Mouse (Mus musculus) Patski (cell line): ENCODE data around the gene Cct3. TPM values are rescaled to one million over a fixed set of nuclear protein-coding genes. Genes with fewer than 3 reads are reported as not detected.
A peak's percentile ranks its signal among the peaks of the same experiment; 100 is the strongest.
"Not testable (repeated sequence)": the region's sequence is repeated elsewhere in the genome, so short reads cannot be mapped to it uniquely, and the experiment has no call there.

Experiments used
- ATAC-seq: fragments of 100-300 bp; one replicate; pipeline ENCODE4 v1.8.0; 2021
- CTCF ChIA-PET: fragments of 350-600 bp; sonication (Branson Sonifier 250); formaldehyde crosslinking; loops from one replicate; lab custom pipeline; 2022; ENCODE audit warnings: inconsistent platforms; lab: Charles Lee
- POLR2A ChIA-PET: fragments of 350-600 bp; sonication (Branson Sonifier 250); formaldehyde crosslinking; loops from one replicate; lab custom pipeline; 2022; ENCODE audit warnings: antibody characterized with exemption, inconsistent platforms; lab: Charles Lee
- DNase-seq: peaks from one replicate; pipeline ENCODE4 v3.0.0-alpha.2; 2011; ENCODE audit warnings: low read depth, low spot score
- H3K27me3 ChIP-seq: fragments of 371-371 bp; one replicate; pipeline ENCODE4 v1.5.1; 2021
- CTCF ChIP-seq: fragments of 100-300 bp; IDR thresholded peaks from one replicate; pipeline ENCODE4 v1.5.1; 2021
- in situ Hi-C: fragments of 300-500 bp; cut with MboI; formaldehyde crosslinking; loops from 3 replicates; pipeline ENCODE4 v1.11.1; 2018; ENCODE audit warnings: low pct_unique_long_range_greater_than_20kb, mixed read lengths
- polyA plus RNA-seq: library from polyadenylated mRNA; unstranded; gene quantifications from one replicate; pipeline ENCODE4 v1.2.3, GENCODE M21; 2021

Cct3 gene
- polyA plus RNA-seq, 1 experiment from 2014 or later = 573 TPM

DNA sequence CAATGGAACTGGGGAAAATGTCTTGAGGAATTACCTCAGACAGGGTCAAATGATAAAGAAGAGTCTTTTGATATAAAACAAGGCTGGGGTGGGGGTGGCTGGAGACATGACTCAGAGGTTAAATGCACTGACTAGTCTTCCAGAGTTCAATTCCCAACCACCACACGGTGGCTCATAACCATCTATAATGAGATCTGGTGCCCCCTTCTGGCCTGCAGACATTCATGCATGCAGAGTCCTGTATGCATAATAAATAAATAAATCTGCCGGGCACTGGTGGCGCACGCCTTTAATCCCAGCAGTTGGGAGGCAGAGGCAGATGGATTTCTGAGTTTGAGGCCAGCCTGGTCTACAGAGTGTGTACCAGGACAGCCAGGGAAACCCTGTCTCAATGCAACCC is 4.9 kb upstream of the Cct3 start:
- TF ChIP-seq CTCF = no peak
- no peaks in the 10 kb centered on the region for H3K27me3 ChIP-seq
- ATAC-seq (no peak), DNase-seq (no peak)
- ChIA-PET CTCF (interaction anchor here (1.1 kb wide), 1 partner anchor 49 kb away, joined by 3 read pairs; no protein-coding TSS in a partner anchor), POLR2A (no interaction called here)
- in situ Hi-C loops = no loop called here

DNA sequence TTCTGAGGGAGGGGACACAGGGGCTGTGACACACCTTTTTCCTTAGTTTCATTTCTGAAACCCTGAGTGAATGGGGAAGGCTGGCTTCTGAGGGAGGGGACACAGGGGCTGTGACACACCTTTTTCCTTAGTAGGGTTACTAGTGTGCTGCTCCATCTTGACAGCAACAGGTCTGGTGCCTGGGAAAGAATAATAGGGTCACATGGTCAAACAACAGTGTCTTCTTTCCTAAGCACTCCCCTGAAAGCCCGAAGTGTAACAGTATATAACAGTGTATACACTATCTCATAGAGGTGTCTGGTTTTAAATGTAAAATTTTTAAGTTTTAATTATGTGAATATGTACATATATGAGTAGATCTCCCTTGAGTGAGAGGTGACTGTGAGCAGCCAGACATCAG is 1.6 kb upstream of the Cct3 start:
- DNase-seq = not testable (repeated sequence)

DNA sequence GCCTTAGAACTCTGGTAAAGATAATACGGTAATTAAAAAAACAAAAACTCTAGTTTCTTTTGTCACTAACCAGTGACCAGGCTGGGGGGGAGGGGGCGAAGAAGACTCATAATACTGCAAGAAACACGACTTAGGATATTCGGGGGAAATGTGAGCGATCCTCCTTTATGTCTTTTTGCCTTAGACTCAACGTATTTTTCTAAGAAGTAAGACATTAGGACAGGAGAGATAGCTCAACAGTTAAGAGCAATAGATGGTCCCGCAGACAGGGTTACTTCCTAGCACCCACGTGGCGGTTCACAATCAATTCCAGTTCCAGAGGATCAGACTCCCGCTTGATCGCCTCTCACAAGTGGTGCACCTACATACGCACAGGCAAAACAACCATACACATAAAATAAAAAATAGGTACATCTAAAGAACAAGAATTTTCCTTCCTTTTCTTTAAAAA is 781 bp upstream of the Cct3 start:
- no peak for DNase-seq
- CTCF ChIA-PET = interaction anchor here (1.1 to 1.2 kb wide), 2 partner anchors 25 to 31 kb away, joined by 3 read pairs; no protein-coding TSS in a partner anchor
- POLR2A ChIA-PET = interaction anchor here (0.7 kb wide), 1 partner anchor 9 kb away, joined by 3 read pairs; the partner anchor contains the start of gene Gm38392
- in situ Hi-C loops = no loop called here
- no peak for TF ChIP-seq CTCF
- H3K27me3 ChIP-seq = no peaks in the 10 kb centered on the region
- ATAC-seq = no peak

More for the DNA sequence above, 1.6 kb upstream of the Cct3 start:
- CTCF ChIA-PET, H3K27me3 ChIP-seq, POLR2A ChIA-PET, in situ Hi-C loops, ATAC-seq: not testable (repeated sequence)

DNA sequence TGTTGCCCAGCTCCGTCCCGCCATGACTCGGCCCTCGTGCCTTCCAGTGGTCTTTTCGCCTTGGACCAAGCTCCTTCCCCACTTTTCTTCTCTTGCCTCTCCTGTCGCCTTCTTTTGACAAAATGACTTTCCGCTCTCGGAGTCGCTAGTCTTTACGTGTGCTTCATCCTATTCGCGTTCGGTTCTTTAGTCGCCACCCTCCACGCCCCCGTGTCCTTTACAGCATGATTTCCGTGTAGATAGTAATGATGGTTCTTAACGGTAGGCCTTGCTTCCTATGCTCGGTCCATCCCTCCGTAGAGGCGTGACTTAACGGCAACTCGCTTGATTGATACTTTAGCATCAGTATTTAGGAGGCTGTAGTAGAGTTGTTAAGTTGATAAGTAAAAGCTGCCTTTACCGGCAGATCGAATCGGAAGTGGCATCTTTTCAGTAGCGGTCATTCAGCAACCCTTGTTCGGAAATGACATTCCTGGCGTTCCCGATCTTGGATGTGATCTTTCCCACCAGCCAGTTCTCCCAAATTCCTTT is 470 bp downstream of the Cct3 start:
- no peak for DNase-seq
- no peak for TF ChIP-seq CTCF
- H3K27me3 ChIP-seq = no peaks in the 10 kb centered on the region
- ATAC-seq = no peak
- in situ Hi-C loops = no loop called here
- POLR2A ChIA-PET = interaction anchor here (0.8 to 1.7 kb wide), 4 partner anchors 10 to 40 kb away, joined by 3 to 7 read pairs (median 4); partner anchors contain the start of genes Glmp and Gm38392
- CTCF ChIA-PET = interaction anchor here (1.1 to 1.7 kb wide), 3 partner anchors 26 to 60 kb away, joined by 3 to 4 read pairs (median 3); partner anchors contain the start of gene Glmp

DNA sequence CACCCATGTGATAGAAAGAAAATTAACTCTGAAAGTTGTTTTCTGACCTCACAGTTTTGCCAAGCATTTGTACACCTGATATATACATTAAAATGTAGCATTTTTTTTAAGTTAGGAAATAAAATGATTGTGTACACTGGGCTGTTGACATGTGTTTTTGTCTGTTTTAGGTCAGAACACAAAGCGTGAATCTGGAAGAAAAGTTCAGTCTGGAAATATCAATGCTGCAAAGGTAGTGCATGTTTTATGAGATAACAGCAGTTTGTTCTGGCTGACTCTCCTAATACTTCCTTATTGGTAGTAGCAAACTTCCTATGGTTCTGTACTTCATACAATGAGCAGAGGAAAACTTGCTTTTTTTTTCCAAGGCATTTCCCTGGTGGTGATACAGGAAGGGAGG is 2.3 kb downstream of the Cct3 start:
- H3K27me3 ChIP-seq = no peaks in the 10 kb centered on the region
- no peak for TF ChIP-seq CTCF
- POLR2A ChIA-PET = interaction anchor here (1.7 kb wide), 1 partner anchor 26 kb away, joined by 7 read pairs; the partner anchor contains the start of gene Glmp
- DNase-seq (no peak), ATAC-seq (no peak)
- CTCF ChIA-PET = interaction anchor here (1.7 kb wide), 1 partner anchor 26 kb away, joined by 4 read pairs; the partner anchor contains the start of gene Glmp
- in situ Hi-C loops = no loop called here

DNA sequence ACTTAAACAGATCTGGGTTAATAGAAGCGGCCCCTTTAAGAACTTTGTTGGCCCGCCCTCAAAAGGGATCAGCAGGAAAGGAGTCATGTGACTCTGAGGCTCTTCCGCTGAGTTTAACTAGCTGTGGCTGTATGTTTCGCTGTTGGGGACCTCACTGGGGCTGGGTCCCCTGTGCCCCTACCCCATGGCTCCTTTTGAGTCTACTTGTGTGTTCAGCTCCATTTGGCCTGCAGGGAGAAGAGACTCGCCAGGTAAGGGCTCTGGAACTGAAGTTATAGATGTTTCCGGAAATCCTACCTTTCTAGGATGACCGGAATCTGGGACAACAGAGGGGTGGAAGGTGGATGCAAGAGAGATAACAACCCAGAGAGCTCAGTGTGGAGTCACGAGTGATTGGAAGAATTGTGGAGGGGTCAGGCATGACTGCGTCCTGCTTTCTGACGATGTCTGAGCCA is 28.1 kb downstream of the Cct3 start, which contains the start of gene Glmp:
Gene Glmp, plus strand, starts transcription at position 73 of the 455 bp plus-strand sequence.
- ATAC-seq = peak; percentile 70
- in situ Hi-C loops = loop anchor here (25.0 kb wide), 1 partner anchor 1687 kb away; no protein-coding TSS in a partner anchor
- ChIA-PET CTCF (interaction anchor here (0.8 to 1.9 kb wide), 4 partner anchors 9 to 173 kb away, joined by 3 to 5 read pairs (median 4); no protein-coding TSS in a partner anchor), POLR2A (interaction anchor here (0.5 to 4.0 kb wide), 6 partner anchors 9 to 1996 kb away, joined by 3 to 27 read pairs (median 5); partner anchors contain the start of genes Smg5 and Tmem79)
- DNase-seq = peak; percentile 64
- TF ChIP-seq CTCF = no peak
- no peaks in the 10 kb centered on the region for H3K27me3 ChIP-seq

DNA sequence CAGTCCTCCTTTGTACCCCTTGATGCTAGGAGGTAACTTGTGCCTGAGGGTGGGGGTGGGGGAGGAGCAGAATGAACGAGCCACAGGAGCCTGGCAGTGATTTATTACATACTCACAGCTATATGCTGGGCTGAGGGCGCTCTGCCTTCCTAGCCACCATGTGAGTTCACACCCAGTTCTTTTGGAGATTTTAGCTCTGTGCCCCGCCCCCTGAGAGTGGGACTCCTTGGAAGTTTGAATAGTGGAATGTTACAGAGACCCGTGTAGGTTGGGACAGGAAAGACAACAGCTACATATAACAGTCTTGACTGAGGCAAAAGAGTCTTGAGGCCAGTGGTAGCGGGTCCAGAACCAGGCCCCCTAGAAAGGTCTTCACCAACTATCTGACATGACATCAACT is 32.0 kb downstream of the Cct3 start:
- DNase-seq = no peak
- no peak for ATAC-seq
- no peak for TF ChIP-seq CTCF

DNA sequence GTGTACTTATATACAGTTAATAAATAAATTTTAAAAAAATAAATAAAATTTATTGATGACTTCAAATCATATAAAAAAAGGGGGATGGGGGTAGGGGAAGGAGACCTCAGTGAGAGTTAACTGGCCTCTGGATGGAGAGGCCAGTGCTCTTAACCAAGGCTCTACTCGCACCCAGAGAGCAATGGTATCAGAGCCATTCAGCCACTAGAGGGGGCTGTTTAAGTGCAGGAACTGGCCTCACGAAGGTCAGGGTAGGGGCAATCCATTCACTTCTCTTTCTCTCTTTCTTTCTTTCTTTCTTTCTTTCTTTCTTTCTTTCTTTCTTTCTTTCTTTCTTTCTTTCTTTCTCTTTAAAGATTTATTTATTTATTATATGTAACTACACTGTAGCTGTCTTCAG is 34.4 kb downstream of the Cct3 start:
- CTCF ChIA-PET = interaction anchor here (1.2 to 2.9 kb wide), 4 partner anchors 10 to 125 kb away, joined by 3 to 19 read pairs (median 5); no protein-coding TSS in a partner anchor
- POLR2A ChIA-PET = interaction anchor here (0.8 to 0.9 kb wide), 2 partner anchors 21 to 182 kb away, joined by 3 read pairs; no protein-coding TSS in a partner anchor
- in situ Hi-C loops = no loop called here
- H3K27me3 ChIP-seq = no peaks in the 10 kb centered on the region
- ATAC-seq = no peak
- DNase-seq = no peak
- no peak for TF ChIP-seq CTCF

More for the DNA sequence above, 32.0 kb downstream of the Cct3 start:
- ChIA-PET CTCF (interaction anchor here (1.0 kb wide), 1 partner anchor 21 kb away, joined by 3 read pairs; no protein-coding TSS in a partner anchor), POLR2A (no interaction called here)
- no peaks in the 10 kb centered on the region for H3K27me3 ChIP-seq
- in situ Hi-C loops = no loop called here

DNA sequence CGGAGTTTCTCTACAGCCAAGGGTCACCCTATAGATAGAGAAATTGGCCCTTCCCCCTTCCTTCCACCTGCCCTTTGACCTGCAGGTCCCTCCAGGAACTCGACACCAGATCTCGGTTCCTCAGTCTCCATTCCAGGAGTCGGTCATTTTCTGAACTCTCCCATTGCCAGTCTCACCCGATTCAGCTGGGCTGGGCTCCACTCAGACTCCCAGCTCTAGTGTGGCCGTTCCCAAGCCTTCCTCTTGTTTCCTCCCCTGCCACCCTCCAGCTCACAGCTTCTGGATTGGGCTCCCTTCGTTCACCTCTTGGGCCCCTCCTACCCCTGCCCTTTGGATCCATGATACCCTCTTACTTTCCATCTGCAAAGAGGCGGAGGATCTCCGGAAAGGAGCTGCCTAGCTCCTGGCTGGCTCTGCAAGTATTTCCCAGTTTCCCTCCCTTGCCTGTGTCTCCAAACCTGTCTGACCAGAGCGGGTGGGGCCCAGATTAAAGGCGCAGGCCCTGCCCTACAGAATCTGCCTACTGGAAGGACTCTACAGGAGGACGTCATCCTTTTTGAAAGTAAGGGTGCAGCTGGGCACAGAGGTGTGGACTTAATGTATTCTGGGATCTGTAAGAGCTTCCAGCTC is 37.2 kb downstream of the Cct3 start:
- POLR2A ChIA-PET = interaction anchor here (0.6 to 4.7 kb wide), 3 partner anchors 9 to 69 kb away, joined by 4 to 27 read pairs (median 4); partner anchors contain the start of gene Glmp
- in situ Hi-C loops = no loop called here
- CTCF ChIA-PET = interaction anchor here (1.5 to 1.9 kb wide), 2 partner anchors 13 to 133 kb away, joined by 4 to 9 read pairs; no protein-coding TSS in a partner anchor
- no peak for TF ChIP-seq CTCF
- ATAC-seq = no peak
- DNase-seq = no peak
- H3K27me3 ChIP-seq = no peaks in the 10 kb centered on the region

DNA sequence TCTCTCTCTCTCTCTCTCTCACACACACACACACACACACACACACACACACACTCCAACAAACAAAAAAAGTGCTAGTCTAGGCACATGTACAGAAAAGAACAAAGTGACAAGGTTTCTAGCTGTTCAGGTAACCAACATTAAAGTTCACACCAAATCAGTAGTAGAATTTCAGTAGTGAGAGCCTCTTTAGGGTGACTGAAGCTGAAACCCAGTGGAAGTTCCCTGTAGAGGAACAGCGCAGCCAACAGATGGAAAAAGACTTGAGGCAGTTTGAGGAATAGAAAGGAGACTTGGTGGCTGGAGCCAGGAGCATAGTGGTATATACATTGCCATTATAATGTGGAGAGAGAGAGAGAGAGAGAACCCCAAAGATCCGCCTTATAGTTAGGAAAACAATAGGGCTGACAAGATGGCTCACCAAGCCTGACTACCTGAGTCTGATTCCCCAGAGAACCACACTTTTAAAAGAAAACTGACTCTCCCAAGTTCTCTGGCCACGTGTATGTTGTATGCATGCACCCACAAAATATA is 38.1 kb downstream of the Cct3 start:
- DNase-seq (no peak), ATAC-seq (no peak)
- H3K27me3 ChIP-seq = no peaks in the 10 kb centered on the region
- ChIA-PET POLR2A (interaction anchor here (0.7 to 4.7 kb wide), 4 partner anchors 10 to 158 kb away, joined by 3 to 27 read pairs (median 4); partner anchors contain the start of gene Glmp), CTCF (interaction anchor here (1.1 to 1.9 kb wide), 3 partner anchors 12 to 132 kb away, joined by 3 to 9 read pairs (median 4); no protein-coding TSS in a partner anchor)
- no peak for TF ChIP-seq CTCF
- in situ Hi-C loops = no loop called here
